Mouse (Mus musculus) limb, embryonic 15.5 days (tissue): ENCODE data around the gene Kcne2. TPM values are rescaled to one million over a fixed set of nuclear protein-coding genes. Genes with fewer than 3 reads are reported as not detected.

Experiments used
- ATAC-seq: fragments of 200-750 bp; cut with Nextera tagmentation; 2 replicates; pipeline ENCODE4 v1.8.0; 2017; ENCODE audit warnings: low read depth, moderate TSS enrichment; ENCODE audit not compliant: insufficient number of reproducible peaks, low FRiP score, low TSS enrichment
- H3K27ac ChIP-seq: fragments of 300-500 bp; sonication (generic); 2 replicates; pipeline ENCODE4 v1.5.1; 2015; ENCODE audit warnings: moderate library complexity, mild to moderate bottlenecking, inconsistent platforms
- H3K27me3 ChIP-seq: fragments of 300-500 bp; sonication (generic); 2 replicates; pipeline ENCODE4 v1.6.1; 2015; ENCODE audit warnings: inconsistent platforms
- H3K36me3 ChIP-seq: fragments of 300-500 bp; sonication (generic); 2 replicates; pipeline ENCODE4 v1.6.1; 2015; ENCODE audit warnings: inconsistent platforms
- H3K4me1 ChIP-seq: fragments of 300-500 bp; sonication (generic); 2 replicates; pipeline ENCODE4 v1.6.1; 2015; ENCODE audit warnings: inconsistent platforms
- H3K4me2 ChIP-seq: fragments of 300-500 bp; sonication (generic); 2 replicates; pipeline ENCODE4 v1.6.1; 2015; ENCODE audit warnings: mild to moderate bottlenecking, inconsistent platforms
- H3K4me3 ChIP-seq: fragments of 300-500 bp; sonication (generic); 2 replicates; pipeline ENCODE4 v1.5.1; 2015; ENCODE audit warnings: mild to moderate bottlenecking, inconsistent platforms
- H3K9ac ChIP-seq: fragments of 300-500 bp; sonication (generic); 2 replicates; pipeline ENCODE4 v1.6.1; 2015; ENCODE audit warnings: inconsistent platforms
- H3K9me3 ChIP-seq: fragments of 300-500 bp; sonication (generic); 2 replicates; pipeline ENCODE4 v1.6.1; 2016; ENCODE audit warnings: inconsistent platforms
- WGBS: fragments of 180-500 bp; shearing (Covaris S2); methylation state at CpG from one replicate; pipeline ENCODE4 v1.1.7; 2015; 5-methylcytosine and 5-hydroxymethylcytosine counted together
- polyA plus RNA-seq: library from polyadenylated mRNA; unstranded; fragments of >200 nt; fragmentation: Nextera tagmentation; extraction: Ambion mirVana; gene quantifications from 2 replicates; pipeline ENCODE4 v1.2.1, GENCODE M21; 2015

The Kcne2 gene
- polyA plus RNA-seq: 0.18 TPM in 1 of 2 replicates, not detected in the other

DNA sequence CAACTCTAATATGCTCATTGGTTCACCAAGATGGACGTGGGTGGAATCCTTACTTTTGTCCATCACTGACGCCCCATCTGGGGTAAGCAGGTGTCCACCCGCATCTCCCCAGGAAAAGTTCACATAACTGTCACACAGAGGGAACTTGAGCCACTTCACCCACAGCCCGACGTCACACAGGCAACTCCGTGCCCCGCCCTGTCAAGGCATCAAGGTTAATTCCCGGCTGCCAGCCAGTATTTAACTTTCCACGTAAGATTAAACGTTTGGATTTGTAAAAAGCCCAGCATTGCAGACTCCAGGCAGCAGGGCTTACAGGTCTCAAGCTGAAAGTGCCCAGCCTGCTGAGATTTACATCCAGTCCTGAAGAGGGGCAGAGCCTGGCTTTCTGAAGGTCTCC lies at the start of gene Kcne2:
Gene Kcne2, plus strand, starts transcription at position 289 of the 400 bp plus-strand sequence.
- 62% methylated on average over 10 of the region's 10 CpGs for whole genome bisulfite sequencing

DNA sequence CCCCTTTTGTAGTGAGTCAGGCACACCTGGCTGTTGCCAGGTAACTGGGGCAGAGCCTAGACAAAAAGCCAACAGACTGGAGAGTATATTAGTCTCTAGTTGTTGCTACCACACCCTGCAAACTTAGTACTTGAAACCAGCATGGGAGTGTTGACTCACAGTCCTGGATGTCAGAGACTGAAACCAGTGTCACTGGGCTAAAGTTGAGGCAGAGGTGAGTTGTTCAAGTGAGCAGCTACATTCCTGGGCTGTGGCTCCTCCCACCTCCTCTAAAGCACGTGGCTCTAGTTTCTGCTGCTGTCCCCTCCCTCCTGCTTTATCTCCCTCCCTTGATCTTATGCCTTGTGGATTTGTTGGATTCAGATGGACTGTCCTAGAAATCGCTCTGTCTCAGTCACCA lies 46.3 kb upstream of the Kcne2 start:
- no peaks in the 10 kb centered on the region for H3K36me3 ChIP-seq
- H3K4me3 ChIP-seq: no peak overlapping the region
- H3K9ac ChIP-seq: no peak overlapping the region
- H3K4me1 ChIP-seq: 0 out of 2 replicates have a peak, but pooled peaks cover 4% of the 10 kb centered on the region
- no peak overlapping the region for H3K27ac ChIP-seq
- no peaks in the 10 kb centered on the region for H3K27me3 ChIP-seq
- 35% methylated on average over 2 of the region's 2 CpGs for WGBS
- H3K4me2 ChIP-seq: no peak overlapping the region
- H3K9me3 ChIP-seq: no peaks in the 10 kb centered on the region
- no peak for ATAC-seq

More for the DNA sequence above, at the start of gene Kcne2:
- no peaks in the 10 kb centered on the region for H3K9me3 ChIP-seq
- no peak for ATAC-seq
- no peak within 1 kb of the TSS for H3K4me2 ChIP-seq
- H3K36me3 ChIP-seq: no peaks in the 10 kb centered on the region
- no peaks in the 10 kb centered on the region for H3K27me3 ChIP-seq
- H3K4me1 ChIP-seq: no peaks in the 10 kb centered on the region
- no peak within 1 kb of the TSS for H3K4me3 ChIP-seq
- no peak within 1 kb of the TSS for H3K27ac ChIP-seq
- H3K9ac ChIP-seq: no peak within 1 kb of the TSS

DNA sequence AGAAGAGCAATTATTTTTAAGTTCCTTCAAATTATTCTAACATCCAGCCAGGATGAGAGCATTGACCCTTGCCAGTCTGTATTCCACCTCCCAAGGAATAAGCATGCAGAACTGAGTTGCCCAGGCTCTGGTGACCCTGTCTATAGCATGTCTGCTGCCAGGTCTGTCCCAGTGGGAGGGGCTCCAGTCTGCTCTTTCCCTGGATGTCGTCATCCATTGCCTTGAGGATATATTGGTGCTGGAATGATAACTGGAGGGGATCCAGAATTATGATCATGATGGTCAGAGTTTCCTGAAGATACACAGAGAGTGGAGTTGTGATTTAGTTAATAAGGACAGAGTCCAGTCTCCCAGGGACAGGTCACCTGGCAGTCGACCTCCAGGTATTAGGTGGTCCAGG lies 45.2 kb upstream of the Kcne2 start:
- Histone ChIP-seq H3K4me2 (no peak overlapping the region), H3K4me3 (no peak overlapping the region), H3K36me3 (no peaks in the 10 kb centered on the region), H3K9ac (no peak overlapping the region), H3K4me1 (0 out of 2 replicates have a peak, but pooled peaks cover 4% of the 10 kb centered on the region), H3K27ac (no peak overlapping the region), H3K9me3 (no peaks in the 10 kb centered on the region), H3K27me3 (no peaks in the 10 kb centered on the region)
- 52% methylated on average over 2 of the region's 2 CpGs for WGBS
- no peak for ATAC-seq

DNA sequence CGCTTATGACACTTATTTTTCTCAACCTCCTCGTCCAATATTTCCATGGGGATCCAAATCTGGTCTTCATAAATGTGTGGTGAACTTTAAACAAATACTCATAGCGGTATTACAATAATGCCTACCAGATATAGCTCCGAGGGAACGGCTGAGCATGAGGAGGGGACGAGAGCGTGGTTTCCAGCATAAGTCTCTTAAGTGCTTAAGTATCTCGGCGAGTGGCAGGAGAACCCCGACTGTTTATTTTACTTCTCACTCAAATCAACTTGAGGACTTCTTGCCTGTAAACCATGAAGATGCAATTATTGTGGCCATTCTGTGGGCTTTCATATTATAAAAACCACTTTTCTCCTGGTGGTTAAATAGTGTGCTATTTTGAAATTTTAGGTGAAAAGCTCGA lies 44.5 kb upstream of the Kcne2 start:
- no peak for ATAC-seq
- Histone ChIP-seq H3K9me3 (no peaks in the 10 kb centered on the region), H3K4me2 (no peak overlapping the region), H3K4me3 (no peak overlapping the region), H3K4me1 (0 out of 2 replicates have a peak, but pooled peaks cover 5% of the 10 kb centered on the region), H3K36me3 (no peaks in the 10 kb centered on the region), H3K27ac (no peak overlapping the region), H3K27me3 (no peaks in the 10 kb centered on the region), H3K9ac (no peak overlapping the region)
- WGBS: 49% methylated on average over 11 of the region's 11 CpGs

DNA sequence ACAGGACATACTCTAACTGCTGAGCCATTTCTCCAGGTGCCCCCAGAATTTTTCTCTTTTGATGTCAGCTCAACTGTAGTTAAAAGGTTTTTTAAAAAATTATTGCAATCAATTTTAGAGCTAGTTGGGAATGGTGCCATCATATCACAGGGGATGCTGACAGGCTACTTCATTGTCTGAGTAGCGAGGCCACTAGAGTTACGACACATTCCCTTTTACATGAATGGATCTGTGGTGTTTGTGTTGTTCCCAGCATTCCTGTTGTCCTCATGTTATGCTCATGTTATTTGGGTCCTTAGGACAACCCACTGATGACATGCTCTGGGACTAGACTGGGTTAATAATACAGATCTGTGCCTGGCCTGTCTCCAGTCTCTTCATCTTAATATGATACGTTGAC lies 42.5 kb upstream of the Kcne2 start:
- no peak for ATAC-seq
- Histone ChIP-seq H3K9ac (no peak overlapping the region), H3K27ac (no peak overlapping the region), H3K4me1 (peaks cover 8% of the 10 kb centered on the region; the same call in 1 of the 2 replicates), H3K27me3 (no peaks in the 10 kb centered on the region), H3K4me2 (no peak overlapping the region), H3K9me3 (no peaks in the 10 kb centered on the region), H3K4me3 (no peak overlapping the region), H3K36me3 (no peaks in the 10 kb centered on the region)
- 62% methylated on average over 3 of the region's 3 CpGs for WGBS

DNA sequence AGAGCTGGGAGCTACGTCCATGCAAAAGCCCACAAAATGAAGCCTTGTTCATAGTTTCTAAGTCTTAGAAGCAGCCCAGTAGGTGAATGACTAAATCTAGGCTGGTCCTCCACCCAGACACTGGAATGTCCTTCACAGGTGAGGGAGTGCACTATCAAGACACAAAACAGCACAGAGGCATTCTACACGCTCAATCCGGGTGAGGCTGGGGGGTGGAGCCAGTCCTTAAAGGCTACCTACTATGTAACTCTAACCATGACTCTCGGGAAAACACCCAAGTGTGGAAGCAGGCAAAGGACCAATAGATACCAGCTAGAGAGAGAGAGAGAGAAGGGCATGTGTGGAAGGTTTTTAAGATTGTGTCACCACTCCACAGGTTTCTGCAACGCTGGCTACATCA lies 41.7 kb upstream of the Kcne2 start:
- H3K36me3 ChIP-seq: no peaks in the 10 kb centered on the region
- no peak overlapping the region for H3K4me3 ChIP-seq
- H3K4me1 ChIP-seq: peaks cover 8% of the 10 kb centered on the region; the same call in 1 of the 2 replicates
- H3K27me3 ChIP-seq: no peaks in the 10 kb centered on the region
- H3K9me3 ChIP-seq: no peaks in the 10 kb centered on the region
- no peak overlapping the region for H3K9ac ChIP-seq
- H3K4me2 ChIP-seq: no peak overlapping the region
- ATAC-seq: no peak
- no peak overlapping the region for H3K27ac ChIP-seq
- 83% methylated on average over 5 of the region's 5 CpGs for WGBS

DNA sequence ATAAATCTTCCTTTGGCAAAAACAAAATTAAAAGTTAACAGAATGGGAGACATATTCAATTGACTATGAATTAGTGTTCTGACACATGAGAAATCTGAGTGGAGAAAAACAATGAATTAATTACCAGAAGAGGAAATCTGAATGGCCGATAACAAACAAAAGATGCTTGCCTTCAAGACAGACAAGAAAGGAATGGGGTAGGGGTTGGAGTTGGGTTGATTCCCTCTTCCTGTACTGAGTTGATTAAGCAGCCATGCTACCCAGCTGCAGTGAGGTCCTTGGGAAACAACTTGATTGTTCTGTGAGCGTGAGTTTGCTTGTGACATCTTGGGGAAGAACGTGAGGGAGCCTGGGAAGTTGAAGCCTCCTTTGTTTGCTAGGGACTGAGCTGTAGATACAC lies 37.9 kb upstream of the Kcne2 start:
- Histone ChIP-seq H3K27me3 (no peaks in the 10 kb centered on the region), H3K4me2 (no peak overlapping the region), H3K27ac (no peak overlapping the region), H3K36me3 (no peaks in the 10 kb centered on the region), H3K4me1 (peaks cover 4% of the 10 kb centered on the region; the same call in 1 of the 2 replicates), H3K4me3 (no peak overlapping the region), H3K9me3 (no peaks in the 10 kb centered on the region), H3K9ac (no peak overlapping the region)
- no peak for ATAC-seq
- 83% methylated on average over 3 of the region's 3 CpGs for WGBS

DNA sequence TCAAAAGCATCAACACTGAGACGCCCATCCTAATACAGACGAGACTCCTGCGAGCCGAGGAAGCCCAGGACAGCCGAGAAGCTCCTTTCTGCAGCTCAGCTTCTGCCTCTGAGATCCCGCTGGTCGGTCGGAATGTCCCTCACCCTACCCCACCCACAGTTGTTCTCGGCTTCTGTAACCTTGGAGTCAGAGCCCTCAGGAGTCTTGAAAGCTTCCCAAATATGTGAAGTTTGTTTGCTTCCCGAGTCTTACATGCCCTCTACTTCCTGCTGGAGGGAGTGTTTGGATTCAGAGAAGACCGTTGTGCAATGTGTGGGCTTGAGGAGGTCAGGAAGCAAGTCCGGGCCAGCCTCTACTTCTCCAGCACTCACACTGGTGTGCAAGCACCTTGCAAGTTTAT lies 24.3 kb upstream of the Kcne2 start:
- H3K4me3 ChIP-seq: no peak overlapping the region
- H3K9ac ChIP-seq: no peak overlapping the region
- 74% methylated on average over 12 of the region's 12 CpGs for WGBS
- H3K9me3 ChIP-seq: no peaks in the 10 kb centered on the region
- H3K4me2 ChIP-seq: no peak overlapping the region
- H3K4me1 ChIP-seq: no peaks in the 10 kb centered on the region
- H3K36me3 ChIP-seq: no peaks in the 10 kb centered on the region
- no peak overlapping the region for H3K27ac ChIP-seq
- H3K27me3 ChIP-seq: no peaks in the 10 kb centered on the region
- ATAC-seq: no peak

DNA sequence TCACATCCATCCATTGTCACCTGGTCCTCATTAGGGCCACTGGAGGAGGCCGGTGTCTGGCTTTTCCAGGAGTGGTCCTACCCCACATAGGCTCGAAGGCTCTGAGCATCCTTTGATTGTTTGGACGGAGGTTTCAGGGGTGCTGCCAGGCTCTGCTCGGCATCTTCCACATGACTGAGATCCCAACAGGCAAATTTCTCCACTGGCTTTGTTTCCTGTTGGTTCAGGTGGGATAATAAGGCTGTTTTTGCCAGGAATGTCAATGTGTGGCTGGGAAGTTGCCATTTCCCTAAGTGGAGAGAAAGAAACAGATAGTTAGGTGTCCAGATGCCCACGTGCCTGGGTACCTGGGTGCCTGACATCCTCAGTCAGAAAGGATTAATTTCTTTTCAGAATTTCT lies 17.7 kb upstream of the Kcne2 start:
- Histone ChIP-seq H3K27ac (no peak overlapping the region), H3K9ac (no peak overlapping the region), H3K4me2 (no peak overlapping the region), H3K4me3 (no peak overlapping the region), H3K4me1 (no peaks in the 10 kb centered on the region), H3K9me3 (no peaks in the 10 kb centered on the region), H3K36me3 (no peaks in the 10 kb centered on the region), H3K27me3 (no peaks in the 10 kb centered on the region)
- ATAC-seq: no peak
- WGBS: 50% methylated on average over 5 of the region's 5 CpGs

DNA sequence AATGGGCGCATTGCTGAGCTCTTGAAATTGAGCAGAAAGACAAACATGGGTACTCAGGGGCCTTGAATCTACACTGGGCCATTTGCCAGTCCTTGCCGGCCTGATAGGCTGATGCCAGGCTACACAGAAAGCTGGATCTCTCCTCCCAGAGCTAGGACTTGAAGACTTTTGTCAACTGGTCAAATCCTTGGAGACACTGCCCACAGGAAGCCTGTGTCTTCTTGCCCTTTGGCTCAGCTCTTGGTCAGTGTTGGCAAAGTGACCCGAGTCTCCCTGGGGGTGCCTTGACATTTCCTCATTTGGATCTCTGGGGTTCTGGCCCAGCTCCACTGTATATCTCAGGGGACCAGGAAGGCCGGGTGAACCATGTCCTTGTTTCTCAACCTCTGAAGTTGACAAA lies 16.7 kb upstream of the Kcne2 start:
- 85% methylated on average over 4 of the region's 4 CpGs for WGBS
- Histone ChIP-seq H3K9ac (no peak overlapping the region), H3K9me3 (no peaks in the 10 kb centered on the region), H3K4me2 (no peak overlapping the region), H3K27me3 (no peaks in the 10 kb centered on the region), H3K4me1 (no peaks in the 10 kb centered on the region), H3K36me3 (no peaks in the 10 kb centered on the region), H3K27ac (no peak overlapping the region), H3K4me3 (no peak overlapping the region)
- ATAC-seq: no peak

DNA sequence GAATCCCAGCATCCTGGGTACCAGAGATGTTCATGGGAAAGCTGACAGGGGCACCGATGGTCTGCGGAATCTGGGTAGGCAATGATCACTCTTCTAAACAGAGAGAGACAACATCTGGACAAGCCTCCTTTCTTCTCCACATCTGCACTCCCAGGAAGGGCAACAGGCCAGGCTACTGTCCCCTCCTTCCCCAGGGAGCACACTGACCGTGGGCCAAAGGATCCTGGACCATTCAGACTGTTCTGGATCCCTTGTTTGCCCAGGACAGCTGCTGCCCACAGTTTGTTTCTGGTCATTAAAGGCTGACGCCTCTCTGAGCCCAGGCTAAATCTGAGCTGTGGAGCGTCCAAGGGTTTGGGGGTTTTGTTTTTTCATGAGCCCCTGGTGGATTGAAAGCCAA lies 9.5 kb upstream of the Kcne2 start:
- Histone ChIP-seq H3K9ac (no peak overlapping the region), H3K4me1 (0 out of 2 replicates have a peak, but pooled peaks cover 3% of the 10 kb centered on the region), H3K27ac (no peak overlapping the region), H3K9me3 (no peaks in the 10 kb centered on the region), H3K4me3 (no peak overlapping the region), H3K36me3 (no peaks in the 10 kb centered on the region), H3K4me2 (no peak overlapping the region), H3K27me3 (no peaks in the 10 kb centered on the region)
- ATAC-seq: no peak
- 59% methylated on average over 5 of the region's 5 CpGs for WGBS

DNA sequence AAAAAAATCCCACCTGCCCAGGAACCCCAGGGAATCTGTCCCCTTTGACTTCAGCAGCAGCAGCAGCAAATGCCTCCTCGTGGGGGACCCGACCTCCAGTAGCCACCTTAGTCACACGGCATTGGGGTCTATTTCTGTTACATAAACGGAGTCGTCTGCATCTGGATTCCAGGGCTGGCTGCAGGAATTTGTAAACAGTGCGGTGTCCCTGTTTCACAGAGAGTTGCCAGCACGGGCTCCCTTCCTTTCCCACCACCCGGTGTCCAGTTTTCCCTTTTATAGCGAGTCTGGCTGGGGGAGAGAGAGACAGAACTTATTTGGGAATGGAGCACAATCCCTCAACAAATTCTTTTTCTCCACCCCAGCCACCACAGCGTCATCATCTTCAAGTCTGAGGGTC lies 7.1 kb upstream of the Kcne2 start:
- no peaks in the 10 kb centered on the region for H3K27me3 ChIP-seq
- 26% methylated on average over 10 of the region's 10 CpGs for WGBS
- no peak overlapping the region for H3K4me3 ChIP-seq
- 0 out of 2 replicates have a peak, but pooled peaks cover 3% of the 10 kb centered on the region for H3K4me1 ChIP-seq
- H3K9ac ChIP-seq: no peak overlapping the region
- H3K4me2 ChIP-seq: no peak overlapping the region
- H3K27ac ChIP-seq: no peak overlapping the region
- ATAC-seq: no peak
- H3K9me3 ChIP-seq: no peaks in the 10 kb centered on the region
- H3K36me3 ChIP-seq: no peaks in the 10 kb centered on the region

DNA sequence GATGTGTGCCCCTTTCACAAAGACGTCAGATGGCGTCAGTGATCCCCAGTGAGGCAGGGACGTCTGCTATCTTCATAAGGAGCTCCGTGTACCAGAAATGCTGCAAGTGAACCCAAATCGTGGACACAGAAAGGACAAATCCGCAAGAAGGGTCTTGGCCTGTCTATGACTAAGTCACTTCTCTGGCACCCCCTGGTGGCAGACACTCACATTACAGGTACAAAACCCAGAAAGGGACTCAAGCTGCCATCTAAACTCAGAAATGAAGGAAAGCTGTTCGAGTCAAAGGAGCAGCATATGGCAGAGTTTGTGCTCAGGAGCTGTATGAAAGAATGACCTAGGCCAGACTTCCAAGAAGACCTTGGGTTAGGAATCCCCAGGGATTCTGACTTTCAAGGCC lies 5.6 kb upstream of the Kcne2 start:
- Histone ChIP-seq H3K27me3 (no peaks in the 10 kb centered on the region), H3K36me3 (no peaks in the 10 kb centered on the region), H3K4me2 (no peak overlapping the region), H3K27ac (no peak overlapping the region), H3K4me3 (no peak overlapping the region), H3K9ac (no peak overlapping the region), H3K4me1 (0 out of 2 replicates have a peak, but pooled peaks cover 3% of the 10 kb centered on the region), H3K9me3 (no peaks in the 10 kb centered on the region)
- 10% methylated on average over 7 of the region's 7 CpGs for WGBS
- no peak for ATAC-seq
